Mouse (Mus musculus) heart, adult 2 months (tissue): ENCODE data around the gene Mgp.

Experiments used
- CTCF ChIP-seq: fragments of 200-600 bp; IDR thresholded peaks from 2 replicates; pipeline ENCODE4 v1.8.1; 2022; ENCODE audit warnings: antibody characterized with exemption, mild to moderate bottlenecking, moderate library complexity
- EP300 ChIP-seq: fragments of 200-500 bp; IDR thresholded peaks from 2 replicates; pipeline ENCODE4 v1.6.1; 2011; ENCODE audit warnings: low read depth, low read length, control low read depth; ENCODE audit not compliant: insufficient read depth
- POLR2A ChIP-seq: fragments of 200-500 bp; IDR thresholded peaks from 2 replicates; pipeline ENCODE4 v1.6.1; 2011; ENCODE audit warnings: mild to moderate bottlenecking, low read depth, low read length, control low read depth; ENCODE audit not compliant: insufficient read depth

DNA sequence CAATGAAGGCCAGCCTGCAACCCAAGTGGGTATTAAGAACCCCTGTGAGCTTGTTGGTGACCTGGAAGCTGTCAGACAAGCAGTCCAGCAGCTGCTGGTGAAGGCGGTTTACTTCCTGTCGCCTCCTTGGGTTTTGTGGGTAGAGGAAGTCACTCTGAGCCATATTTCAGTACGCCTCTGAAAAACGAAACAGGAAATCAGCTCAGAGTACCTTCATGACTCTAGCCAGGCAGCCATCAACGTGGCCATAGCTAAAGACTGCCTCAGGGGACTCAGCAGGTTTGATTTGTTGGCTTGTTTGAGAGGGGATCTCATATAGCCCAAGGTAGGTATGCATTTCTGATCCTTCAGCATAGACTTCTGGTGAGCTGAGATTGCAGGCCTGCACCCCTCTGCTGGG is 43.9 kb downstream of the Mgp start:
- TF ChIP-seq CTCF (no peak), EP300 (no peak), POLR2A (no peak)
